Mouse (Mus musculus) ES-E14 (cell line): ENCODE results near the gene St7l.

ENCODE experiments used
- HCFC1 ChIP-seq: IDR thresholded peaks from 2 replicates; pipeline ENCODE4 v1.6.1; 2012; ENCODE audit warnings: low read length, inconsistent platforms, borderline replicate concordance; ENCODE audit not compliant: insufficient read depth
- ZNF384 ChIP-seq: IDR thresholded peaks from 2 replicates; pipeline ENCODE4 v1.6.1; 2012; ENCODE audit warnings: low read depth, low read length, inconsistent platforms

DNA sequence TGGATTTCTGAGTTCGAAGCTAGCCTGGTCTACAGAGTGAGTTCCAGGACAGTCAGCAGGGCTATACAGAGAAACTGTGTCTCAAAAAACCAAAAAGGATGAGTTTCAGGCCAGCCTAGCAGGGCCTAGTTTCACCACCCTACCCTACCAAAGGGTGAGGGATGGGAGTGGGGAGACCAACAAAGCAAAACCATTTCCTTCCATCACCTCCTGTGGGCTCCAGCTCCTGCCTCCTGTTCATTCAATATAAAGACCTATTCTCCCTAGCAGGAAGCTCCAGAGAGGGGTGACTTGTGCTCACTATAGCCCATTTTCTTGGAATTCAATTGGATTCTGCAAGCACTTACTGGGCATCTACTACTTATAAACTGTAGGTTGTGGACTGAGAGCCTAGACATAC is 49.1 kb upstream of the St7l start:
- TF ChIP-seq ZNF384, result no peak
- no peak for TF ChIP-seq HCFC1
